Mouse (Mus musculus) heart, adult 8-10 months (tissue): ENCODE measurements around the gene Pmfbp1. TPM values are rescaled to one million over a fixed set of nuclear protein-coding genes. Genes with fewer than 3 reads are reported as not detected.

Experiments
- DNase-seq: peaks from one replicate; pipeline ENCODE4 v3.0.0; 2022; ENCODE audit warnings: low spot score
- total RNA-seq, 4 experiments: library from RNA; stranded (reverse); gene quantifications; 2 replicates each; pipeline ENCODE4 v1.2.4; 2022

The Pmfbp1 gene
- total RNA-seq, 4 experiments from 2014 or later = not detected

DNA sequence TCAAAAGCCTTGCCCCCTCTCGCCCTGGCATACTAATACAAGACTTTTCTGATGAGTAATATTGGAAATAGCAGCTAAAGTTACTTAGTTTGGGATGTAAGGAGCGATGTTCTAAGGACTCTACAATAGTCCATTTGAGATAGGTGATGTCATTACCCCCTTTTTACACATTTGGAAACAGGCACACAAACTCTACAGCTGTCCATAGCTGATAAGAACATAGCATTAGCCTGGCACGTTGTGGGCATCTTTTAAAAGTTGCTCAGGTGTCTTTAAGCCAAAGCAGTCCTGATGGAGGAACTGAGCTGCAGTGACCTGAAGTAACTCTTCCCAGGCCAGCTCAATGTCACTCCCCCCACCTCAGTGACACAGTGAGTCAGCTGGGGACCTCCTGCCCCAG, 97.5 kb downstream of the Pmfbp1 start:
- DNase-seq = no peak

DNA sequence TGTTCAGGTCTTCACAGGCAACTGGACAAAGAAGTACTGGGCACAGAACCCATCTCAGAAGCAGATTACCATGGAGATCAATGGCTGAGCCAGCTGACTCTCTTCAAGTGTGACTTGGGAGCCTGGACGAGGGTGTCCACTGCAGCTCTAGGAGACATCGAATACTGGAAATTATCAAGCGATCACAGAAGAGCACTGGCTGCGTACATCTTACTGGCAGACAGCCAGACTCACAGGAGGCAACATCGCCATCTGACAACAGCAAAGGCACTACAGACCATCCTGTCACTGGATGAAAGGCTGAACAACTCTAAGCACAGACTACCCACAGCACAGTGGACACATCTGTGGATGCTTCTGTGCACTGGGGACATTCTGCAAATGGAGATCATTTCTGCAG, 98.3 kb downstream of the Pmfbp1 start:
- no peak for DNase-seq

Other genes starting within 250 kb of the Pmfbp1 start
- 10 to 100 TPM; 11.5 to 12.3 (median 11.8) TPM for gene Dhx38, start 71.8 kb downstream of the Pmfbp1 start, total RNA-seq
- gene Txnl4b, start 71.9 kb downstream of the Pmfbp1 start, total RNA-seq = 1 to 10 TPM; 5.3 to 7.1 (median 5.5) TPM
- 10 to 100 TPM in 1 of 4 experiments, 1 to 10 TPM in 3; 2.3 to 12.6 (median 5.1) TPM for gene Hp, start 85.1 kb downstream of the Pmfbp1 start, total RNA-seq
- 10 to 100 TPM; 15.1 to 22.1 (median 18.0) TPM for gene Dhodh, start 114.6 kb downstream of the Pmfbp1 start, total RNA-seq
- gene Pkd1l3, start 120.5 kb downstream of the Pmfbp1 start, total RNA-seq = under 1 TPM in 2 of 4 experiments, not detected in 2; 0.16 to 0.35 TPM
- 10 to 100 TPM; 33.9 to 41.2 (median 36.1) TPM for gene Ist1, start 199.2 kb downstream of the Pmfbp1 start, total RNA-seq
- gene Zfp821, start 211.5 kb downstream of the Pmfbp1 start, total RNA-seq = 1 to 10 TPM; 4.8 to 7.4 (median 6.3) TPM
- 10 to 100 TPM; 17.9 to 21.0 (median 20.1) TPM for gene Atxn1l, start 243.7 kb downstream of the Pmfbp1 start, total RNA-seq